Mouse (Mus musculus): ENCODE measurements around the gene Svop. TPM values are rescaled to one million over a fixed set of nuclear protein-coding genes. Genes with fewer than 3 reads are reported as not detected.
A peak's percentile ranks its signal among the peaks of the same experiment; 100 is the strongest.

Svop gene
- total and polyA plus RNA-seq, 2 experiments from 2014 or later = 105 to 175 TPM

- H3K9ac ChIP-seq (replicated peaks; ENCODE audit: low read length, poor library complexity, severe bottlenecking) = no peak overlapping the region
- WGBS = 62% methylated on average over 6 of the region's 6 CpGs
- no peak for ATAC-seq (ENCODE audit: low FRiP score)
- H3K27ac ChIP-seq (ENCODE audit: low read depth, low read length) = no peak overlapping the region
- DNase-seq (ENCODE audit: low spot score) = peak; percentile 32
- H3K36me3 ChIP-seq (ENCODE audit: insufficient read depth, low read length) = no peaks in the 10 kb centered on the region
- H3K4me1 ChIP-seq (ENCODE audit: insufficient read depth, low read length) = peaks cover 4% of the 10 kb centered on the region; the same call in 1 of the 2 replicates
- TF ChIP-seq CTCF (IDR thresholded peaks at IDR 0.05) = peak; percentile 66
- H3K27me3 ChIP-seq (ENCODE audit: insufficient read depth, low read length) = no peaks in the 10 kb centered on the region
- no peaks in the 10 kb centered on the region for H3K9me3 ChIP-seq (ENCODE audit: low read length)
- H3K4me3 ChIP-seq (ENCODE audit: low read depth, low read length) = no peak overlapping the region
- no peak overlapping the region for H3K4me2 ChIP-seq (ENCODE audit: low read depth, low read length, poor library complexity, severe bottlenecking)
Measured at GRCm38 (mm10) chr5:114134091-114134534, 42.7 kb upstream of the Svop start.

GRCm38 (mm10) chr5:114132841-114133240 lies 41.5 kb upstream of the Svop start:
- ATAC-seq (ENCODE audit: low FRiP score) (no peak), DNase-seq (ENCODE audit: low spot score) (no peak)
- 86% methylated on average over 6 of the region's 6 CpGs for WGBS
- Histone ChIP-seq H3K27ac (ENCODE audit: low read depth, low read length) (no peak overlapping the region), H3K4me3 (ENCODE audit: low read depth, low read length) (no peak overlapping the region), H3K9me3 (ENCODE audit: low read length) (no peaks in the 10 kb centered on the region), H3K4me1 (ENCODE audit: insufficient read depth, low read length) (no peaks in the 10 kb centered on the region), H3K9ac (replicated peaks; ENCODE audit: low read length, poor library complexity, severe bottlenecking) (no peak overlapping the region), H3K4me2 (ENCODE audit: low read depth, low read length, poor library complexity, severe bottlenecking) (no peak overlapping the region), H3K27me3 (ENCODE audit: insufficient read depth, low read length) (no peaks in the 10 kb centered on the region), H3K36me3 (ENCODE audit: insufficient read depth, low read length) (no peaks in the 10 kb centered on the region)
- TF ChIP-seq CTCF (IDR thresholded peaks at IDR 0.05) = no peak

- Histone ChIP-seq H3K4me3 (ENCODE audit: low read depth, low read length) (peak overlapping the region; percentile 60), H3K4me2 (ENCODE audit: low read depth, low read length, poor library complexity, severe bottlenecking) (peak overlapping the region; percentile 91), H3K4me1 (ENCODE audit: insufficient read depth, low read length) (no peaks in the 10 kb centered on the region), H3K36me3 (ENCODE audit: insufficient read depth, low read length) (no peaks in the 10 kb centered on the region), H3K9ac (replicated peaks; ENCODE audit: low read length, poor library complexity, severe bottlenecking) (no peak overlapping the region; the same call in 1 of the 2 replicates), H3K9me3 (ENCODE audit: low read length) (no peaks in the 10 kb centered on the region), H3K27ac (ENCODE audit: low read depth, low read length) (peak overlapping the region; percentile 38; the same call in 1 of the 2 replicates), H3K27me3 (ENCODE audit: insufficient read depth, low read length) (no peaks in the 10 kb centered on the region)
- ATAC-seq (ENCODE audit: low FRiP score) = no peak
- WGBS = under 1% methylated on average over 15 of the region's 15 CpGs
- DNase-seq (ENCODE audit: low spot score) = peak; percentile 36
- TF ChIP-seq CTCF (IDR thresholded peaks at IDR 0.05) = peak; percentile 15; the same call in 1 of the 2 replicates
Measured at GRCm38 (mm10) chr5:114131521-114131840, 40.1 kb upstream of the Svop start.

- peak overlapping the region; percentile 38; the same call in 1 of the 2 replicates for H3K27ac ChIP-seq (ENCODE audit: low read depth, low read length)
- no peaks in the 10 kb centered on the region for H3K4me1 ChIP-seq (ENCODE audit: insufficient read depth, low read length)
- H3K27me3 ChIP-seq (ENCODE audit: insufficient read depth, low read length) = no peaks in the 10 kb centered on the region
- DNase-seq (ENCODE audit: low spot score) (peak; percentile 95), ATAC-seq (ENCODE audit: low FRiP score) (peak; percentile 98)
- no peak overlapping the region for H3K9ac ChIP-seq (replicated peaks; ENCODE audit: low read length, poor library complexity, severe bottlenecking)
- H3K9me3 ChIP-seq (ENCODE audit: low read length) = no peaks in the 10 kb centered on the region
- no peaks in the 10 kb centered on the region for H3K36me3 ChIP-seq (ENCODE audit: insufficient read depth, low read length)
- H3K4me2 ChIP-seq (ENCODE audit: low read depth, low read length, poor library complexity, severe bottlenecking) = peak overlapping the region; percentile 91
- under 1% methylated on average over 77 of the region's 87 CpGs for WGBS
- peak overlapping the region; percentile 60 for H3K4me3 ChIP-seq (ENCODE audit: low read depth, low read length)
- no peak for TF ChIP-seq CTCF (IDR thresholded peaks at IDR 0.05)
Measured at GRCm38 (mm10) chr5:114130698-114131520, 39.5 kb upstream of the Svop start.

- Histone ChIP-seq H3K4me1 (ENCODE audit: insufficient read depth, low read length) (no peaks in the 10 kb centered on the region), H3K36me3 (ENCODE audit: insufficient read depth, low read length) (no peaks in the 10 kb centered on the region), H3K4me2 (ENCODE audit: low read depth, low read length, poor library complexity, severe bottlenecking) (peak within 1 kb of the TSS; percentile 91), H3K9me3 (ENCODE audit: low read length) (no peaks in the 10 kb centered on the region), H3K9ac (replicated peaks; ENCODE audit: low read length, poor library complexity, severe bottlenecking) (no peak within 1 kb of the TSS), H3K27me3 (ENCODE audit: insufficient read depth, low read length) (no peaks in the 10 kb centered on the region), H3K4me3 (ENCODE audit: low read depth, low read length) (peak within 1 kb of the TSS; percentile 60), H3K27ac (ENCODE audit: low read depth, low read length) (peak within 1 kb of the TSS; percentile 38; the same call in 1 of the 2 replicates)
- peak; percentile 77 for DNase-seq (ENCODE audit: low spot score)
- no peak for TF ChIP-seq CTCF (IDR thresholded peaks at IDR 0.05)
- peak; percentile 61 for ATAC-seq (ENCODE audit: low FRiP score)
- WGBS = under 1% methylated on average over 24 of the region's 29 CpGs
Measured at GRCm38 (mm10) chr5:114130211-114130605, 38.8 kb upstream of the Svop start, which contains the start of gene Ung. Gene Ung (plus strand): TSS chr5:114130386.

GRCm38 (mm10) chr5:114129550-114130210 lies 38.3 kb upstream of the Svop start:
- Histone ChIP-seq H3K27me3 (ENCODE audit: insufficient read depth, low read length) (no peaks in the 10 kb centered on the region), H3K4me2 (ENCODE audit: low read depth, low read length, poor library complexity, severe bottlenecking) (peak overlapping the region; percentile 91), H3K27ac (ENCODE audit: low read depth, low read length) (no peak overlapping the region), H3K4me1 (ENCODE audit: insufficient read depth, low read length) (no peaks in the 10 kb centered on the region), H3K9ac (replicated peaks; ENCODE audit: low read length, poor library complexity, severe bottlenecking) (no peak overlapping the region), H3K36me3 (ENCODE audit: insufficient read depth, low read length) (no peaks in the 10 kb centered on the region), H3K4me3 (ENCODE audit: low read depth, low read length) (peak overlapping the region; percentile 60), H3K9me3 (ENCODE audit: low read length) (no peaks in the 10 kb centered on the region)
- 82% methylated on average over 15 of the region's 15 CpGs for WGBS
- DNase-seq (ENCODE audit: low spot score) = no peak
- TF ChIP-seq CTCF (IDR thresholded peaks at IDR 0.05) = no peak
- no peak for ATAC-seq (ENCODE audit: low FRiP score)
